Mouse (Mus musculus) spleen, adult 2 months (tissue): Measurements from ENCODE around the gene Zmynd8. TPM values are rescaled to one million over a fixed set of nuclear protein-coding genes. Genes with fewer than 3 reads are reported as not detected.

ENCODE experiments used
- DNase-seq, 2 experiments: peaks; one replicate each; pipeline versions ENCODE4 v3.0.0 to v3.0.0-alpha.2; 2012 to 2021; ENCODE audit warnings: low spot score in 2 of 2, low read depth in 1 of 2
- H3K27ac ChIP-seq: fragments of 200-500 bp; 2 replicates; pipeline ENCODE4 v1.5.1; 2012; ENCODE audit warnings: low read length, inconsistent platforms; ENCODE audit not compliant: insufficient read depth
- H3K27me3 ChIP-seq: fragments of 200-500 bp; 2 replicates; pipeline ENCODE4 v1.6.1; 2012; ENCODE audit warnings: mild to moderate bottlenecking, moderate library complexity, low read length, inconsistent platforms; ENCODE audit not compliant: control insufficient read depth, insufficient read depth
- H3K36me3 ChIP-seq: fragments of 200-500 bp; 2 replicates; pipeline ENCODE4 v1.6.1; 2012; ENCODE audit warnings: mild to moderate bottlenecking, low read length, inconsistent platforms; ENCODE audit not compliant: control insufficient read depth, insufficient read depth
- H3K4me1 ChIP-seq: fragments of 200-500 bp; 2 replicates; pipeline ENCODE4 v1.6.1; 2011; ENCODE audit warnings: inconsistent platforms; ENCODE audit not compliant: control insufficient read depth, insufficient read depth, insufficient read length
- H3K4me3 ChIP-seq: fragments of 200-500 bp; 2 replicates; pipeline ENCODE4 v1.5.1; 2011; ENCODE audit warnings: mild to moderate bottlenecking, inconsistent platforms; ENCODE audit not compliant: insufficient read depth, insufficient read length; ENCODE audit errors: extremely low read depth
- CTCF ChIP-seq: fragments of 200-500 bp; IDR thresholded peaks from 2 replicates; pipeline ENCODE4 v1.5.1; 2011; ENCODE audit warnings: mild to moderate bottlenecking, inconsistent platforms; ENCODE audit not compliant: insufficient read depth, insufficient read length, insufficient replicate concordance; ENCODE audit errors: extremely low read depth
- POLR2A ChIP-seq: fragments of 200-500 bp; IDR thresholded peaks from 2 replicates; pipeline ENCODE4 v1.6.1; 2011; ENCODE audit warnings: low read depth, low read length, inconsistent platforms
- WGBS: fragments of 180-500 bp; shearing (Covaris S2); methylation state at CpG from one replicate; pipeline ENCODE4 v1.1.7; 2018; 5-methylcytosine and 5-hydroxymethylcytosine counted together
- polyA plus RNA-seq: library from polyadenylated mRNA; depleted of rRNA; stranded (reverse); fragments of >200 nt; gene quantifications from 2 replicates; pipeline ENCODE4 v1.2.3, GENCODE M21; 2012

Zmynd8 gene
- polyA plus RNA-seq, 1 experiment, result 25.0 TPM

DNA sequence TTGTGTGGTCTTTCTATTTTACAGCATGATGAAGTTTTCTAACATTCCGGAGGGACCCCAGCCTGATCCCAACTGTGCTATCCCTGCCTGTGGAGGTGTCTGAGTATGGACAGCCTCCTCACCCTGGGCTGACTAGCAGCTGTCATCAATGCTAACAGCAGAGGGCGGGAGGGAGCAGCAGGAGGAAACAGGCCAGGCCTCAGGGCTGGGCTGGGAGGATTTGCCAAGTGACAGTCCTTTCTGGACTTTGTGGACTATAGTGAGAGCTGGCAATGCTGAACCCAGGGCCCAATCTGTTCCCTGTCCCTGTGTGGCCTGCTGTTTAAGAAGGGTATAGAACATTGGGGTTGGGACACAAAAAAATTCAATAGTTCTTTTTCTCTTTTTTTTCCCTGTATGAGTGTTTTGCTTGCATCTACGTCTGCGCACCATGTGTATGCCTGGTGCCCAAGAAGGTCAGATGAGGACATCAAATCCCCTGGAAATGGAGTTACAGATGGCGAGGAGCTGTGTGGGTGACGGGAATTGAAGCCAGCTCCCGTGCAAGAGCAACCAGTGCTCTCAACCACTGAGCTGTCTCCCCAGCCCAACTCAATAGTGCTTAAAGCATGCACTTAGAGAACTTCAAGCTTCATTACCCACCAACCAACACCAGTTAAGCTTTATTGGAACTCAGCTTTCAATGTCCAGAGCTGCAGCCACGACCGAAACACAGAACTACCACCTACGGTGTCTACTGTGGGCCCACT is 72.7 kb downstream of the Zmynd8 start:
- Histone ChIP-seq H3K27me3 (no peaks in the 10 kb centered on the region), H3K36me3 (peaks cover 57% of the 10 kb centered on the region), H3K4me1 (no peaks in the 10 kb centered on the region), H3K27ac (no peak overlapping the region), H3K4me3 (no peak overlapping the region)
- peak in 1 of 2 experiments; percentile 52 for DNase-seq
- TF ChIP-seq POLR2A (no peak), CTCF (peak; percentile 60; the same call in 1 of the 2 replicates)
- WGBS, result 86% methylated on average over 10 of the region's 10 CpGs

DNA sequence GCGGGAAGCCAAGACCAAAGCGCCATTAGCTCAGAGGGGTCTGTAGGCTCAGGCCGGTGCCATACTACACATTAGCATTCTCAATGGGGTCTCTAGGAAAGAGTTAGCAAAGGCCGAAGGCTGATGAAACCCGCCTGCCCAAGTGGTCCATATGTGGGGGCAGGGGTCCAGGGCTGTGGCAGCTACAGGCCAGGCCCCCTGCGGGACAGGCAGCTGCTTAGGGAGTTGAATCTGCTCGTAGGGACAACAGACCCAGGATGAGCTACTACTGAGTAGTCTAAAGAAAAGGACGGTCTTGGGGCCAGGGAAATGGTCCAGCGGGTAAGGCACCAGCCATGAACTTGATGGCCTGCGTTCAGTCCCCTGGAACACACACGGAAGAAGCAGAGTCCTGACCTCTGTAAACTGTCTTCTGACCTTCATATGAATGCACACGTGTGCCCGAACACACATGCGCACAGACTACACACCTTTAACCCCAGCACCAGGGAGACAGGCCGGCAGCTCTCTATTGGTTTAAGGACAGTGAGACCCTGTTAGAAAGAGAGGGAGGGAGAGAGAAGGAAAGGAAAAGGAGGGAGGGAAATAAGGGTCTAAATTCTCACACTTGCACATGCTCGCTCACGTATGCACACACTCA is 73.4 kb downstream of the Zmynd8 start:
- 97% methylated on average over 17 of the region's 17 CpGs for WGBS
- no peak for TF ChIP-seq POLR2A
- TF ChIP-seq CTCF, result no peak
- H3K4me3 ChIP-seq, result no peak overlapping the region
- no peaks in the 10 kb centered on the region for H3K4me1 ChIP-seq
- peaks cover 52% of the 10 kb centered on the region for H3K36me3 ChIP-seq
- H3K27me3 ChIP-seq, result no peaks in the 10 kb centered on the region
- no peak for DNase-seq
- no peak overlapping the region for H3K27ac ChIP-seq

DNA sequence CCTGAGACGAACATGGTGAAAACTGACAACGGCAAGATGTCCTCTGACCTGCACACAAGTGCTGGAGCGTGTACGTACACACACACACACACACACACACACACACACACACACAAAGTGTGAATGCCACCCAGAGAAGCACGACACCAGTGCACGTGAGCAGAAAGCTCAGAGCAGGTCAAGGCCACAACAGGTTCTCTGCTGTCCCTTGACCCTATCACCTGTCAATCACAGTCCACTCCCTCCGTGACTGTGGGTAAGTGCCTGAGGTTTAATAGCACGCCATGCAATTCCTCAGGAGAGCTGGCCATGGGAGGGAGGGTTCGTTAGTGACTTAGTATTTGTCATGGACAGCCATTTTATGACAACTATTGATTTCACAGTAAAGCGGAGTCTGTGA is 74.0 kb downstream of the Zmynd8 start:
- WGBS, result 96% methylated on average over 10 of the region's 10 CpGs
- Histone ChIP-seq H3K36me3 (peaks cover 49% of the 10 kb centered on the region), H3K4me1 (no peaks in the 10 kb centered on the region), H3K27ac (no peak overlapping the region), H3K4me3 (no peak overlapping the region), H3K27me3 (no peaks in the 10 kb centered on the region)
- no peak for DNase-seq
- TF ChIP-seq POLR2A, result no peak
- no peak for TF ChIP-seq CTCF

DNA sequence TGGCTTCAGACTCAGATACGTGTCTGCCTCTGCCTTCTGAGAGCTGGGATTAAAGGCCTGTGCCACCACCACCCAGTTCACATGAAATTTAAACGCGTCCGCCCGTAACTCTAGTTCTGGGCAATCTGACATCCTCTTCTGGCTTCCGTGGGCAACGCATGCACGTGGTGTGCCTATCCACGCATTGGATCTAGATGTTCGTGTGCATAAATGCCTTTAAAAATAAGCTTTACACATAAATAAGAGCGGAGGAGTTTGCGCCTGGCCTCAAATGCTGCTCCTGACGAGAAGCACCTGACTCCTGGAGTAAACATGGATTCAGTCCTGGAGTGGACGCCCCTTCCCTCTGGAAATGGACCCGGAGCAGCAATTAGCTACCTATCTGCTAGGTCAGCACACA is 76.3 kb downstream of the Zmynd8 start:
- no peaks in the 10 kb centered on the region for H3K4me1 ChIP-seq
- no peak for TF ChIP-seq CTCF
- TF ChIP-seq POLR2A, result no peak

DNA sequence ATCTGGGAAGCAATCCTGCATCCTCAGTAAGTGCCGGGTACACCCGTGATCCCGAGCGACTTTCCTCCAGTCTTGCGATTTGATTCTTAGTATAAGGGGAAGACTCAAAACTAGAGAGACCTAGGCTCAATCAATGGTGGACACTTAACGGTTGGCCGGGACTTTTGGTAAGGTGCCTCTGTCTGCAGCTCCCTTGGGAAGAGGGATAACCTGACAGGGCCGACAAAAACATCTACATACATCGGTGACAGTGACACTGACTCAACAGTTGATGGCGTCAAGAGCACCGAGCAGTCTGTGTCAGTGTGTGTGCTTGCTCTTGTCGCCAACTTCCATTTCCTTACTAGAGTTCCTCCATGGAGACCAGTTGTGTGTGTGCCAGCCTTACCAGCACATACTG is 77.1 kb downstream of the Zmynd8 start:
- DNase-seq, result no peak
- Histone ChIP-seq H3K27ac (no peak overlapping the region), H3K27me3 (no peaks in the 10 kb centered on the region), H3K4me1 (no peaks in the 10 kb centered on the region), H3K36me3 (peaks cover 39% of the 10 kb centered on the region), H3K4me3 (no peak overlapping the region)
- WGBS, result 91% methylated on average over 12 of the region's 12 CpGs
- no peak for TF ChIP-seq CTCF
- TF ChIP-seq POLR2A, result no peak

More for the DNA sequence above, 76.3 kb downstream of the Zmynd8 start:
- Histone ChIP-seq H3K27ac (no peak overlapping the region), H3K4me3 (no peak overlapping the region), H3K27me3 (no peaks in the 10 kb centered on the region), H3K36me3 (peaks cover 46% of the 10 kb centered on the region)
- WGBS, result 95% methylated on average over 15 of the region's 15 CpGs
- DNase-seq, result no peak

DNA sequence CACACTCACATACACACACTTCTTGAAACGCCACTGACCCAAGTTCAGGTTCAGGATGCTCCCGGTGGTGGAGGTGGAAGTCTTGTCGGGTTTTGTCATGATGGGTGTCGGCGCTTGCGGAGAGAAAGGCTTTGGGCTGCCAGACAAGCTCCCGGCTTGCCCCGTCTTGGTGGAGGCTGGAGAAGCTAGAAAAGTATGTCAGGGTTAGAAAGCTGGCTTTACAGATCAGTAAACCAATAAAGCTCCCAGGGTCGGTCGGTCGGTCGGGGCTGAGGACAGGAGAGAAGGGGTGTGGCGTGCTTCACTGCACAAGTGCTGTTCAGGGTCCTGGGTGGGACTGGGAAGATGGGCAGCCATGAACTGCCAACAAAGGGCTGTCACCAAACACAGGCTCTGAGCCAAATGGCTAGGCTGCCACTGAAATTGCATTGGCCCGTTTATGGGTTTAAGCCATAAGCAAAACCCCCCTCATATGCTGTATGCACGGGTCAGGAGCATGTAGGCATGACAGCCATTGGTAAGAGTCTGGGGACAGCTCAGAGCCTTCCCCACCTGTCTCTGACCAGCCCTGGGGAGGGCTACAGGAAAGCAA is 78.2 kb downstream of the Zmynd8 start:
- H3K36me3 ChIP-seq, result peaks cover 31% of the 10 kb centered on the region
- no peak for DNase-seq
- no peak overlapping the region for H3K4me3 ChIP-seq
- no peak overlapping the region for H3K27ac ChIP-seq
- no peaks in the 10 kb centered on the region for H3K27me3 ChIP-seq
- WGBS, result 86% methylated on average over 15 of the region's 15 CpGs
- no peak for TF ChIP-seq POLR2A
- no peak for TF ChIP-seq CTCF
- no peaks in the 10 kb centered on the region for H3K4me1 ChIP-seq
